Mouse (Mus musculus): Measurements from ENCODE around the gene Tcf7.

Tcf7 gene

DNA sequence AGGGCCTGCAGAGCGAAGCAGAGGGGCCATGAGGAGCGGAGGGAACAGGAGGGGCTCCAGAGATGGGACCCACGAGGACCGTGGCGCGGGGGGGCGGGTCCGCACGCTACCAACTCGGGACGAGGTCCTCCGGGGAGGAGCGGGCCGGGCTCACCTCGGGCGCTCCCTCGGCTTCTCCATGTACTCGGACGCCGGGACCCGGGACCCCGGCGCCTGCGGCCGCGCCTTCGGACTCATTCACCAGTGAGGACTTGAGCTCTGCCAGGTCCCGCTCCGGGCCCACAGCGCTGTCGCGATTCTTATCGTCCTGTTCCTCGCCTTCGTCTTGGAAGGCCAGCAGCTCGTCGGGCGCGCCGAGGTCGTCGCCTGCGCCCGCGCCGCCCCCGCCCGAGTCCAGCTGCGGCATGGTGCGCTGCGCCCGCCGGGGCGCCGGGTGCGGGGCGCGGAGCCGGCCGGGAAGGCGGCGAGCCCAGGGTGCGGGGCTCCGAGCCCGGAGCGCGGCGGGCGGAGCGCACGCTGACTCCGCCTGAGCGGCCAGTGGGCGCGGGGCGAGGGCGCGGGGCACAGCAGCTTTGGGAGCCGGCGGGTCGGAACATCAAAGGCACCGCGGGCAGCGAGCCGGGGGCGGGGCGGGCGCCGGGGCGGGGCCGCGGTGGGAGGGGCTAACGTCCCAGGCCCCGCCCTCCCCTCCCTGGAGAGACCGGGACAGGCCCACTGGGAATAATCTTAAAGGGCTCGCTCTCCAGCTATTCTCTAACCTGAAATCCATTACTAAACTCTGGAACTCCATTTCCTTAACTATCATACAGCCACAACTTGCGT is at the start of gene Tcf7:
TSS of gene Tcf7 (minus strand) at position 241 of the 822 bp plus-strand sequence.
- in situ Hi-C loops (cut with MseI, MboI), result no loop called here

DNA sequence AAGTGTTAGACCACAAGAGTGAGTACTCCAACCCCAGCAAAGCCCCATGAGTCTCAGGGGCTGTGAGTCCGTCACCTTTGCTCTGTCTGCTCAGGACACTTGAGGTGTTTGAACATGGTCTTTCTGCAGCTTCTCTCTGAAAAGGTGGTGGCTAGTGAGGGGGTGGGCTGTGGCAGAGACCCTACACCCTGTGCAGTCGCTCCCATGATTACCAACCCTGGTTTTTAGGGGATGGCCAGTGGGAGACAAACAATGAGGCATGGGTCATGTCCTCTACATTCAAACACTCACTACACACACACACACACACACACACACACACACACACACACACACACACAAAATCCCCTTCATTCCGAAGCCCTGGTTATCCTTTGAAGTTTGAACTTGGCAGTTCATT is 44.5 kb upstream of the Tcf7 start:
- in situ Hi-C loops (cut with MseI, MboI), result loop anchor here in 1 of 2 experiments (25.0 kb wide), 1 partner anchor 190 kb away; the partner anchor contains the start of gene Olfr1373

DNA sequence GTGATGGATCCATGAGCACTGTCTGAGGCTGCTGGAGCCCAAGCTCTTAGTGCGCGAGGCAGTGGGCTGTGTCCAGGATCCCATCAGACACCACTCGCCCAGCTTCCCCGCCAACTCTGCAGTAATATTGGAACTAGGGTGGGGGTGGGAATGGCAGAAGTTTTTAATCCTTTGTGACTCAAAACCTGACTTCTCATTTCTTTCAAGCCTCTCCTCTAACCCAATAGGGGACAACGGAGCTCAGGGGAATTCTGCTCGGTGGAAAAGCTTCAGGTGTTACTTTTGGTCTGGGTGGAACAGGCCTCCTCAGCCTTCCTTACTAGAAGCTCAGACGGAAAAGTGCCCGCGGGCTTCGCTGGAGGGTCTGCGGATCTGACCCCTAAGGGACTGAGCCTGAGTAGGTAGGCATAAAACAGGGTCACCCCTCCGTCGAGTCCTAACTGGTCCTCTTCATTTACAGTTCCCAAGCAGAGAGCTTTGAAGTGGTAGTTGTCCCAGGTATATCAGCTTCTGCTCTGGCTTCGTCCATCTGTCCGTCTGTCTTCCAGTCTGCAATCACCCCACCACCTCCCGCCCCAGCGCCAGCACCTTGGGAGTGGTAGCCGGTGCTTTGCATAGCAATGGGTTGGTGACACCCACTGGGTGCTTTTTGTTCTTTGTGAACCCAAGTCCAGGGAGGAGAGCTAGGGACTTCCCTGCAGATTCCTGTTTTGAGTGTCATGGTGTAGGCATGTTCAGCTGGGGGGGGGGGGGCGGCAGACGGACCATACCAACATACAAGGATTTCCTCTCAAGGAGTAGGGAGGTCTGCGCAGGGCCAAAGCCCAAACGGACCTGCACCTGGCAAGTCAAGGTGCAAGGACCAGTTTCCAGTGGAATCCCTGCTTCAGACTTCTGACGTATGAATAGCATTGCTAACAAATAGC is 41.9 kb upstream of the Tcf7 start:
- in situ Hi-C loops (cut with MseI, MboI), result loop anchor here in 1 of 2 experiments (25.0 kb wide), 1 partner anchor 187 kb away; the partner anchor contains the start of gene Olfr1373

DNA sequence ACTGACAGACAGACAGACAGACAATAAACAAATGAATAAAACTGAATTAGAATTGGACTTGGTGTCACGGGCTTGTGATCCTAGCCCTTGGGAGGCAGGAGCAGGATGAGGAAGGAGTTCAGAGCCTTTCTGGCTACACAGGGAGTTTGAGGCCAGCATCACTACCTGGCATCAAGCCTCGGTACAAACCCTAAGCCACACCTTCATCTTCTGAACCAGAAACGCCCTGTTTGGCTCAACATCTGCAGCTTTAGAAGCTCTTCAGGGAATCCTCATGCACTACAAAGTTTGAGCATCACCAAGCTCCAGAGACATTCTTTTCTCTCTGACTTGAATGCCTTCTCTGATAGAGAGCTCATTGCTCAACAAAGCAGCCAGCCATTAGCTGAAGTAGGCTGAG is 38.7 kb upstream of the Tcf7 start:
- in situ Hi-C loops (cut with MseI, MboI), result no loop called here

DNA sequence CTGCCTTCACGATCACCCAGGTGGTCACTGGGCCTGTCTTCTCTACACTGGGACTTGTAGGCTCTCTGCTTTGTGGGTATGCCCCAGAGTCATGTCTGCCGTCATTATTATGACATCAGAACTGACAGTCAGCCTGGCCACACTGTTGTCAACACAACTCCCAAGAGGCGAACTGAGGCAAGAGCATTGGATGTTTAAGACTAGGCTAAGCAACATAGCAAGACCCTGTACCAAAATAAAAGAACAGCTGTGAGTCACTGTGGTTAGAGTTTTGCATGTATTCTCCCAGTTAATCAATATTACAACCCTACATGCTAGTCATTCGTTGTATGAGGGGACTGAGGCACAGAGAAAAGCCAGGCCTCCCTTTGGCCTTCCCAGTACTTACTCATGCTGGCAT is 37.7 kb upstream of the Tcf7 start:
- in situ Hi-C loops (cut with MseI, MboI), result no loop called here

DNA sequence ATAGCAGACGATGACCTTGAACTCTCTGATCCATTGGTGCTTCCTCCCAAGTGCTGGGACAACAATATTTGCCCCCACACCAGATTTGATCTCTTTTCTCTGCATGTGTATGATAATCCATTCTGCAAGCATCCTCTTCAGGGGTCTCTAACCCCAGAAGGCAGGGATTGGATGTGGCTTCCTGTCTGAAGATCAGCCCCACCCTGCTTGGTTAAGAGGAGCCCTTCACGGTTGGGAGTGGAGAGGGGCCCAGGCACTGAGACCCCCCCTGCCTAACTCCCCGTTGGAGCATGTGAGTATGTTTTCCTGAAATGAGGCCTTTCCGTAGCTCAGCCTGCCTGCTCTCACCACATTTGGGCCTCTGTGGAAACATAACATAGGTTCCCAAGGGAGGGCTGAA is 36.9 kb upstream of the Tcf7 start:
- in situ Hi-C loops (cut with MseI, MboI), result no loop called here

DNA sequence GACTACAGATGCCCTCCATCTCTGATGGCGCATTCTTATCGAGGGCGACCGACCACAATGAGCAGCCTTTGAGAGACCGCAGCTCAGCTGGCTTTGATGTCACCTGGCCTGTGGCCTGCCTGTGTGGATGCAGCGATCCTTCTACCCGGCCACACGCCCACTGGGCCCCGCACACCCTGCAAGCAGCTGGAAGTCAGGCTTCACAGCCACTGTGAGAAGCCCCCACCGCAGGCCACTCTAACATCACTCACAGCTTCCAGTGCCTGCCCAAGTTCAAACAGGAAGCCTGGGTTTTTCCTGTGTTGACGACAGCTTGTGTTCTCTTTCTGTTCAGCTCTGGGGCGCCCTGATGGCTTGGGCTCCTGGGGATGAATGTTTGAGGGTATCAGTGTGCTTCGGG is 35.6 kb upstream of the Tcf7 start:
- in situ Hi-C loops (cut with MseI, MboI), result no loop called here

DNA sequence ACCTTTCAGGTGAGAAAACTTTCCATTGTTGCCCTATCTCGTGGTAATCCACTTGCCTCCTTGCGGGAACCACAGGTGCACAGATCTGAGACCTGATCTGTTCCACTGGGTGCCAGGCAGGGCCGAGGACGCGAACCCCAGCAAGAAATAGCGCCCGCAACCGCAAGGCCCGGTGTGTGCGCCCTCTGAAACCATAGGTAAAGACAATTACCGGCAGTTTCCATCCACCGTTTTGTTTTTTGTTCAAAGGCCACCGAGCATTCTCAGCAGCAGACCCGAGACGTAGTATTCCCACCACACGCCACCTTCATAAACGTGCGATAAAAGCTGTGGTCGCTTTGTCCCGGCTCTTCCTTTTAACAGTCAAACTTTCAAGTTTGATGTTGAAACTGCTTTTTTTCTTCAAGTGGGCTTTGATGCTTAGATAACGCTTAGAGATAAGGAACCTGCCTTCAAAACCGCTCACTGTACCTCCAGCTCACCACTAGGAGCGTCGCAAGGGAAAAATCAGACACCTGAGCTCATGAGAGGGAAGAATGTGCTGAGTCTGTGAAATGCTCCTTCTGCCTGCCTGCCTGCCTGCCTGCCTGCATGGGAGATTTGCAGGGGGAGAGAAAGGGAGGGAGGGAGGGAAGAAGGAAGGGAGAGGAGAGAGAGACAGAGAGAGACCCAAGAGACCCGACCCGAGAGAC is 31.4 kb upstream of the Tcf7 start:
- in situ Hi-C loops (cut with MseI, MboI), result no loop called here

DNA sequence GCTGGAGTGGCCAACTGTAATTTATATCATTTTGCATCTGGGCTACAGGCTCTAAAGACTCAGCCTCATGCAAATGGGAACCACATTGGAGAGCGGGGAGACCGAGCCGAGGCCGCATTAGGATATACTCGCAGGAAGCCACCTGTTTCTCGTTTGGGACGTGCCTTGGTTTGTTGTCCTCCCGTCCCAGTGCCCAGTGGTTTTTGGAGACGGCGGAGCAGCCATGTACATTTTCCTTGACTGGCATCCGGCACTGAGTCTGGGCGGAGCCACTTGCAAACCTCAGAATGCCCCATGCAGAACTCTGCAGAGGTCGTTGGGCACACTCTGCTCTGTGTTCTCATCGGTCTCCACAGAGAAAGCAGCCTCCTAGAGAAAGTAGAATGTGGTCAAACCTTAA is 27.9 kb upstream of the Tcf7 start:
- in situ Hi-C loops (cut with MseI, MboI), result no loop called here

DNA sequence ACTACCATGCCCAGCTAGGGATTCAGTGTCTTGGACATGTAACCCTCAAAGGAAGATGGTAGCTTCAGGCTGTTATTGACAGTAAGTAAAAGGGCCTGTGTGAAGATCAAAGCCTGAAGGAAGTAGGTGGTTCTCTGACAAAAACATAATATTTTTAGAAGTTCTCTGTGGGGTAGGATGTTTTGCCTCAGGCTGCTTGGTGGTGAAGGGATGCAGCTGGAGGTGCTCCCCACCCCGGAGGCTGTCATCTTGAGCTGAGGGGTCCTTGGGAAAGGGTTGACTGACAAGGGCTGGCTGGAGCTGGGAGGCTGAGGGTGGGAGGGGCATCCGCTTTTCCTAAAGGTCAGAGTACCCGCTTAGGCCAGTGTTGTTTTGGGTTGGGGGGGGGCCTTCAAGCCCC is 26.7 kb upstream of the Tcf7 start:
- in situ Hi-C loops (cut with MseI, MboI), result no loop called here

DNA sequence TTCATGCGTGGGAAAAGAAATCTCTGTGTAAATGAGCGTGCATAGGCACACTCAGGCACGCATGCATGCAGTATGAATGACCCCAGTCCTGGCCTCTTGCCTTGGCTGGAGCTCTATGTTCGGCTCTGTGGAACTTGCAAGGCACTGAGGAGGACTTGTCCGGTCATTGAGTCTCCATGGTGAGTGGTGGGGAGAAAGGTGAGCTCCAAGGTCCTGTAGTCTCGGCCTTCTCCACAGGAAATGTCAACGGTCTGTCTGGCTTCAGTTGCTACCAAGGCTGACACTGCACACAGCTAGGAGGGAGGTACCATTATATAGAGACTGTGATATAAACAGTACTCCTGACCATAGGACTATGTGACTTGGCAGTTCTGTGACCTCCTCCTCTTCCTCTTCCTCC is 23.6 kb upstream of the Tcf7 start:
- in situ Hi-C loops (cut with MseI, MboI), result no loop called here

DNA sequence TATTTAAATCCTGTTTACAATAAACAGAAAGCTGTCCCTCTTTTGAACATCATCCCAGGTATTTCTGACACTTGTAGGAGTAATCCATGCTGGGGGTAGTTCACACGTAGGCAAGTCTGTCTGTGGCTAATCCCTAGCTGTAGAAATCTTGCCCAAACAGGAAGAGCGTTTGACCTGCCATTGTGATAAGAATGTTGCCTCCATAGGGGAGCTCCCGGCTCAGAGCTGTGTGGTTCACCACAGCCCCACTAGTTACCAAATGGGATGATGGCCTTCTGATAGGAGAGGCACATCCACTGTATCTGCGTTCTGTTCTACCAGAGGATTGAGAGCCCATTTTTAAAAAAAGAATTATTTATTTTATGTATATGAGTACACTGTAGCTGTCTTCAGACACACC is 22.5 kb upstream of the Tcf7 start:
- in situ Hi-C loops (cut with MseI, MboI), result no loop called here

DNA sequence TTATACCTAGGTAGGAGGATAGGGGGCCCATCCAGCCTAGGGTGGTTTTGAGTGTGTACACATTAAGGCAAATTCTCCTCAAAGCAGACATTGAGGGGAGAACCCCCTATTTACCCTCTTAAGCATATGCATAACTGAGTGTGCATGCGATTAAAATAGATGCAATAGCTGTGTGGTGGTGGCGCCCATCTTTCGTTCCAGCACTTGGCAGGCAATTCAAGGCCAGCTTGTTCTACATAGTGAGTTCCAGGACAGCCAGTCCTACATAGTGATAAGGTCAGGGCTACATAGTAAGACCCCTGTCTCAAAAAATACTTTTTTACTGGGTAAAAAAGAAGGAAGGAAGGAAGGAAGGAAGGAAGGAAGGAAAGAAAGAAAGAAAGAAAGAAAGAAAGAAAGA is 19.9 kb upstream of the Tcf7 start:
- in situ Hi-C loops (cut with MseI, MboI), result loop anchor here in 1 of 2 experiments (5.0 kb wide), 1 partner anchor 50 kb away; no protein-coding TSS in a partner anchor

DNA sequence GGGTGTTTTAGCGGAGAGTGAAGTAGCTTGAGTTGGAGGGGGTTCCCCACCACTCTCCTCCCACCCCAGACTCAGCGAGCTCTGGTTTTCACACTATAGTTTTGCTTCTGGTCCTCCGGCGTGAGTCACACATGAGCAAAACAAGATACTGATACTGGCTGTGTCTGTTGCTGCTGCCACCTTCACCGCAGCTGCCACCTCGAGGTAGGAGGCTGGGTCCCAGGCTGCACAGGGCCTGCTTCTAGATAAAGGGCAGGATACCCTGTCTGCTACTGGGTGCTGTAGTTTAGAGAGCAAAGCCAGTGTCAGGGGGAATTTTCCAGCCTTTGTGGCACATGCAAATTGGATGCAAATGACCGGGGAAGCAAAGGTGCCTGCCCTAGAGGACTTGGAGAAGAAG is 16.9 kb upstream of the Tcf7 start:
- in situ Hi-C loops (cut with MseI, MboI), result loop anchor here in 1 of 2 experiments (5.0 kb wide), 1 partner anchor 47 kb away; no protein-coding TSS in a partner anchor

DNA sequence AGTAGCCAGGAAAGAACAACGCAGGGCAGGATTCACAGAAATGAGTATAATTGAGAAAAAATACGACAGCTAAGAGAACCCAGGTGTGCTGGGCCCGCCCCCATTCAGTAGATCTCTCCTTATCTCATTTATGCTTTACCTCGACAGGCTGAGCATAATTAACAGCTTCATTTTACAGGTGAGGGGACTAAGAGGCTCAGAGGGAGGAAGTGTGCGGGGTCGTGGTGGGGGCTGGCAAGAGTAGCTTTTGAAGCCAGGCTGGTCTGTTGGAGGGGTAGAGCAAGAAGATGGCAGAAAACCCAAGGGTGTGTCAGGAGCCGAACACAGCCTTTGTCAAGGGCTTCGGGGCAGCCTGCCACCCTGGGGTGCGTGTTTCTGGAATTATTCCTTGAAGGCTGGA is 16.1 kb upstream of the Tcf7 start:
- in situ Hi-C loops (cut with MseI, MboI), result no loop called here

DNA sequence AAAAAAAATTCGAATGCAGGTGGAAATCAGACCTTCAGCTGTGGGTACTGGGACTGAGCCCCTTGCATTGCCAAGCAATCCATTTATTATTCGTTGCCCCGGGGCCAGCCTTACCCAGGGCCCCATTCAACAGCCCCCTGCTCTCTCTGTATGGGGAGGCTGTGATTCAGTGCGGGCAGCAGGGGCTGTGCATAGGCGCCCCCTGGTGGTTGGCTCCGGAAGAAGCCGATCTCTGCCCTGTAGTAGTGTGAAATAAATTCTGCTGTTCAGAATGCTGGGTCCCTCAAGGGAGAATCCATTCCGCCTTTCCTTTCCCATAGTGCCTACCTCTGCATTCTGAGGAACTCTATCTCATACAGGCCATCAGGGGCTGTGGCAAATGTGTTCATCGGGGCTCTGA is 14.5 kb upstream of the Tcf7 start:
- in situ Hi-C loops (cut with MseI, MboI), result no loop called here

DNA sequence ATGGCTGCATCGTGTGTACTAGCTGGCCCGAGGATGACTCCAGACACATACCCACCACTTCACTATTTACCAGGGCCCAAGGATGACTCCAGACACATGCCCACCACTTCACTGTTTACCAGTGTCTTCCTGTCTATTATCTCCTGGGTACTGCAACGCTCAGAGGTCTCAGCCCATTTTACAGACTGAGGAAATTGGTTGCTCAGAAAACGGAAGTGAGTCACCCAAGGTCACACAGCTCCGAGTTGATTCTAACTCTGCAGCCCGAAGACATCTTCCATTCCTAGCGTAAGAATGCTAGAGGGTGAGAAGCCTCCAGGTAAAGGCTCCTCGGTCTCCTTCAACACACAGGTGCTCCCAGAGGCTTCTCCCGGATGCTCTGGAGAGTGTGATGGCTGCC is 11.3 kb upstream of the Tcf7 start:
- in situ Hi-C loops (cut with MseI, MboI), result no loop called here

DNA sequence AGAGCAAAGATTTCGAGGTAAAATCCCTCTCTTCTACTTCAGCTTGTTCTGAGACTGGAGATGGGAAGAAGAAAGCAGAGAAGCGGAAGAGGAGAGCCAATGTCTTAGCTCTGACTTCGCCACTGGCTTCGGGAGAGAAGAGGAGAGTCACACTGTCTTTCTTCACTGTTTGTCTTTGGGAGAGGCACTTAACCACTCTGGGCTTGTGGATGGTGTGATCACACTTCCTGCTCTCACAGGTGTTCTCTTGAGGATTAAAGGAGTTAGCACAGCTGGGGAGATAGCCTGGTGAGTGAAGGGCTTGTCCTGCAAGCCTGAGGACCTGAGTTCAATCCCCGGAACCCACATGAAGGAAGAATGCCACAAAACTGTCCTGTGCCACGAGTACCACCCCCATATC is 10.1 kb upstream of the Tcf7 start:
- in situ Hi-C loops (cut with MseI, MboI), result no loop called here

DNA sequence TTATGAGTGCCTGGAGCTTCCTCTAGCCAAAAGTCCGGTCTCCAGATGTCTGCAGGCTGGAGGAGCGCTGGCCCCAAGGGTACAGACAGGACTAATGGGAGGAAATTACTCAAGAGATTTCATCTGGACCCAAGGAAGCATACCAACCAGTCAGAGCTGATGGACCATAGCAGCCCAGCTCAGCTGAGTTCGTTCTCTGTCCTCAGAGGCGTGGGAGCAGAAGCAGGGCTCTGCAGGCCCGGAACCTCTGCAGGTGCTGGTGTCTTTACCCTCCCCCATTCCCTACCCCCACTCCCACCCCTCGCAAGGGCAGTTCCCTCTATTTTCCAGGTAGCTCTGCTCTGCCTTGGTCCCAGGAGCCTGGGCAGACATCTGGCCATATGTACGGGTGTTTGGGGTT is 9.5 kb upstream of the Tcf7 start:
- in situ Hi-C loops (cut with MseI, MboI), result no loop called here

DNA sequence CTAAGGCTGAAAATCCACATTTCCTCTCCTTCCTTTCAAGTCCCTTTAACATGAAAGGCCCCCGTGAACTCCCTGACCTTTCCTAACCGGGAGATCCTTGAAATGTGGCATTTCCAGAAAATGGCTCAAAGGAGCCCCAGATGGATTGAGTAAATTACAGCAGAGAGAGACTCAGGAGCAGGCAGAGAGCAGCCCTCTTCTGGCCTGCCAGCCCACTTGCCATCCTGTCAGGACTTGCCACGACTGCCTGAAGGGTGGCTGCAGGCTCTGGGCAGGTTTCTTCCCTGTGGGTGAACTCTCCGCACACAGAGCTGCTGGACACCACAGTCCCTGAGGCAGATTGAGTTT is 4.1 kb upstream of the Tcf7 start:
- in situ Hi-C loops (cut with MseI, MboI), result no loop called here

DNA sequence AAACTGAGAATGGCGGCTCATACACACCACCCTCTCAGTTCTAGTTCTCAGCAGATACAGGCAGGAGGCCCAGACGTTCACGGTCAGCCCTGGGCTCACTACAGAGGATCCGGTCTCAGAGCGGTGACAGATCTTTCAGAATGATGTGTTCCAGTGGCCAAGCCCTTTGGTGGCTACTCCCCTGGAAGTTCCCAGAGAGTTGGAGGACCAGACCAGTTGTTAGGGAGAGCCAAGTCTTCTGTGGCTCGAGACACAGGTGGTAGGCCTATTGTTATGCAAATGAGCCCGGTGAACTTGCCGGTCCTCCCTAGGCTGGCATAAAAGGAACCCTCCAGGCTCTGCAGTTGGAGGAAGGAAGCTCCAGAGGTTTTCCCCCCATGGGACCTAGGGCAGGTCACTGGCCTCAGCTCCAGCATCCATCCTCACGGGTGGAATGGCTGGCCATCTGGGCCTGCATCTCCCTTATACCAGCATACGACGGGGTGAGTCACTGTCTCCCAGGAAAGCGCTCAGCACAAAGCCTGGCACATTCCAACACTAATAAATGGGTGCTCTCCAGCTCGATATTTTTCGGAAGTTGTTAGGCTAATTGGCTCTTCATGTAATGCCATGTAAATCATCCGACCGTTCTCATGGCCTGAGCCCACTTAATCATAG is 3.6 kb upstream of the Tcf7 start:
- in situ Hi-C loops (cut with MseI, MboI), result no loop called here

Measured in mouse trophoblast stem cell (cell line).